Mouse (Mus musculus) liver, embryonic 14 days (tissue): ENCODE data around the gene Gm20532. TPM values are rescaled to one million over a fixed set of nuclear protein-coding genes. Genes with fewer than 3 reads are reported as not detected.

Experiments used
- polyA plus RNA-seq: library from polyadenylated mRNA; depleted of rRNA; stranded (reverse); fragments of >200 nt; gene quantifications from 2 replicates; pipeline ENCODE4 v1.2.3, GENCODE M21; 2012; rRNA removed

Gm20532 gene
- polyA plus RNA-seq: not detected in 2 replicates

GRCm38 (mm10) chr2:26586294-26587043 lies at the start of gene Gm20532:
TSS of gene Gm20532 (plus strand) at chr2:26586639.

GRCm38 (mm10) chr2:26579714-26580113 lies 6.7 kb upstream of the Gm20532 start, which contains the start of gene Egfl7:
TSS of gene Egfl7 (plus strand) at chr2:26580014.

GRCm38 (mm10) chr2:26603720-26604671 lies 17.6 kb downstream of the Gm20532 start, which contains the start of gene Agpat2:
TSS of gene Agpat2 (minus strand) at chr2:26604417.

GRCm38 (mm10) chr2:26627921-26628739 lies 41.7 kb downstream of the Gm20532 start, which contains the start of gene Fam69b:
TSS of gene Fam69b (plus strand) at chr2:26628457.

GRCm38 (mm10) chr2:26671182-26671581 lies 84.7 kb downstream of the Gm20532 start, which contains the start of gene Lcn4:
TSS of gene Lcn4 (minus strand) at chr2:26671282.

Other genes with a start within 250 kb of the Gm20532 start
- 6.6 and 7.2 TPM in 2 replicates for gene Dnlz, start 234.5 kb upstream of the Gm20532 start, polyA plus RNA-seq
- 5.0 and 6.2 TPM in 2 replicates for gene Card9, start 225.7 kb upstream of the Gm20532 start, polyA plus RNA-seq
- gene Snapc4, start 206.0 kb upstream of the Gm20532 start, polyA plus RNA-seq: 10.0 and 12.3 TPM in 2 replicates
- 34.3 and 37.1 TPM in 2 replicates for gene Entr1, start 197.3 kb upstream of the Gm20532 start, polyA plus RNA-seq
- 40.3 and 46.0 TPM in 2 replicates for gene Pmpca, start 197.3 kb upstream of the Gm20532 start, polyA plus RNA-seq
- 6.1 and 6.7 TPM in 2 replicates for gene Inpp5e, start 177.4 kb upstream of the Gm20532 start, polyA plus RNA-seq
- gene Sec16a, start 141.4 kb upstream of the Gm20532 start, polyA plus RNA-seq: 10.5 and 11.6 TPM in 2 replicates
- 1.5 and 1.6 TPM in 2 replicates for gene Notch1, start 70.0 kb upstream of the Gm20532 start, polyA plus RNA-seq
- 67.8 and 69.7 TPM in 2 replicates for gene Egfl7, start 6.6 kb upstream of the Gm20532 start, polyA plus RNA-seq
- 22.5 and 26.0 TPM in 2 replicates for gene Agpat2, start 17.8 kb downstream of the Gm20532 start, polyA plus RNA-seq
- 0.89 and 1.00 TPM in 2 replicates for gene Fam69b, start 41.8 kb downstream of the Gm20532 start, polyA plus RNA-seq
- not detected in 2 replicates for gene Lcn4, start 84.6 kb downstream of the Gm20532 start, polyA plus RNA-seq